Mouse (Mus musculus): ENCODE data around the gene Lrmda. TPM values are rescaled to one million over a fixed set of nuclear protein-coding genes. Genes with fewer than 3 reads are reported as not detected.

Gene Lrmda
- polyA plus RNA-seq, 1 experiment from 2014 or later: not detected

DNA sequence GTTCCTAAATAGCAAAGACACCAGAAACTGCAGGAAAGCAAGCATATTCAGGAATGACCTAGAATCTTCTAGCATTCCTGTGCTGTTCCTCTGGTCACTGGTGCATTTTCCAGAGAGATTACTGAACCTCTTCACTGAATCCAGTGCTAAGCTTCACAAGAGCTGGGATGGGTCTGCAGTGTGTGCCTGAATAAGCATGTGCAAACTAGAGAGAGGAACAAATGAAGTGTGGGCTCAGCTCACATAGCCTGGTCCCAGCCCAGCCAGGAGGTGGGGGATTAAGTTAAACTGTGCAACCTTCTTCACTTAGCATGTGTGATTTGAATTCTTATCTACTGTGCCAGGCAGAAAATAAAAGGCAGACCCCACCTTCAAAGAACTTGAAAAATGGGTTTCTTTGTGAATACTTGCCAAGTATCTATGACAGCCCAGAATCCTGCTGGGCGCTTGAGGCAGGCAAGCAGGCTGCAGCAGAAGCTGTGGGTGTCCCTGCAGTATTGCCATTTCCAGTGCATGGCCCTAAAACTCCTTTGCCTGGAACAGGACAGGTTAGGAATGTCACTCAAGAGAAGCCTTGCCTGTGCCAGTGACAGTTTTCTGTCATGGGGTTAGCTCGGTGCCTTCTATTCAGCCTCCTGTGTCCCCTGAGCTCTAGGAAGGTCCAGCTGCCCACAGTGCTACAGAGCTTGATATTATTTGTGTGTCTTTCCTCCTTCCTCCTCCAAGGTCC is 426.5 kb downstream of the Lrmda start:
- no peak overlapping the region for H3K4me2 ChIP-seq (ENCODE audit: low read length)
- DNase-seq (no peak), ATAC-seq (ENCODE audit: low FRiP score, low TSS enrichment) (no peak)
- no peak overlapping the region for H3K4me3 ChIP-seq (replicated peaks; ENCODE audit: low read depth, low read length)
- no peak overlapping the region for H3K27ac ChIP-seq (replicated peaks; ENCODE audit: low read depth, low read length)
- 79% methylated on average over 2 of the region's 2 CpGs for WGBS
- H3K36me3 ChIP-seq (ENCODE audit: control insufficient read depth, insufficient read depth, low read length): no peaks in the 10 kb centered on the region
- H3K4me1 ChIP-seq (ENCODE audit: control insufficient read depth, insufficient read depth, low read length): 0 out of 2 replicates have a peak, but pooled peaks cover 2% of the 10 kb centered on the region
- H3K9me3 ChIP-seq (ENCODE audit: control insufficient read depth, low read length): no peaks in the 10 kb centered on the region
- no peak overlapping the region for H3K9ac ChIP-seq (replicated peaks; ENCODE audit: low read length)
- peaks cover 16% of the 10 kb centered on the region for H3K27me3 ChIP-seq (ENCODE audit: control insufficient read depth, insufficient read depth, low read length)

DNA sequence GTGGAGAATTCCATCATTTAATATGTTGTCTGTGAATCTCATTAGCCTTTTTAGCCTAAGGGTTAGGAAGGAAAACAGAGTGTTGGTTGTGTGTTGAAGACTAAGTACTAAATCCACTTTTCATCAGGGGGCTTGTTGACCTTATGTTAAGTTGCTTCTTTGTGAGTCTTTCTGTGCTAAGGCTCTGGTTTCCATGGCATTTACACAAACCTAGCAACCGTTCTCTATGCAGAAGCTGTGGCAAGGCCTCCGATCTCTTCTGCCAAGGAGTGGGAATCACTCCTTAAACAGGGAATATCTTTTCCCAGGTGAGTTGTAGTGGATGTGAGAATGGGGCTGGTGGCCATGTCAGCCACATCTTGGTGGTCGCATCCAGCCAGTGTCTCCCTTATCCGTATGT is 432.1 kb downstream of the Lrmda start:
- Histone ChIP-seq H3K4me3 (replicated peaks; ENCODE audit: low read depth, low read length) (no peak overlapping the region), H3K9me3 (ENCODE audit: control insufficient read depth, low read length) (no peaks in the 10 kb centered on the region), H3K4me2 (ENCODE audit: low read length) (no peak overlapping the region), H3K27ac (replicated peaks; ENCODE audit: low read depth, low read length) (no peak overlapping the region), H3K9ac (replicated peaks; ENCODE audit: low read length) (no peak overlapping the region), H3K36me3 (ENCODE audit: control insufficient read depth, insufficient read depth, low read length) (no peaks in the 10 kb centered on the region), H3K4me1 (ENCODE audit: control insufficient read depth, insufficient read depth, low read length) (0 out of 2 replicates have a peak, but pooled peaks cover under 1% of the 10 kb centered on the region), H3K27me3 (ENCODE audit: control insufficient read depth, insufficient read depth, low read length) (peaks cover 47% of the 10 kb centered on the region)
- ATAC-seq (ENCODE audit: low FRiP score, low TSS enrichment) (no peak), DNase-seq (peak; percentile 50)
- WGBS: 57% methylated on average over 4 of the region's 4 CpGs

DNA sequence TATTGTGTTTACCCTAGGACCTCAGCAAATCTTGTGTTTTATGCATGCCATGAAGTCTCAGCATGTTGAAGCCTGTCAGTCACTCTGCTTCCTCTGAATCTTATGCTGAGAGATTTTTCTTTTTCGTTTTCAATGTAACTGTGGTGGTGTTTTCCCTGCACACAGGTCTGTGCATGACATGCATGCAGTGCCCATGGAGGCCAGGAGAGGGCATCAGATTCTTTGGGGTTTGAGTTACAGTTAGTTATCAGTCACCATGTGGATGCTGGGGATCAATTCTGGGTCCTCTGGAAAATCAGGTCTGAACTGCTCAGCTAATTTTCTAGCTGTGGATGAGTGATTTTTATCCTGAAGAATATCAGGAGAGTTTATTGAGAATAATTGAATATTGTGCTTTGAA is 444.8 kb downstream of the Lrmda start:
- Histone ChIP-seq H3K9me3 (ENCODE audit: control insufficient read depth, low read length) (no peaks in the 10 kb centered on the region), H3K27ac (replicated peaks; ENCODE audit: low read depth, low read length) (no peak overlapping the region), H3K9ac (replicated peaks; ENCODE audit: low read length) (no peak overlapping the region), H3K4me3 (replicated peaks; ENCODE audit: low read depth, low read length) (no peak overlapping the region), H3K4me1 (ENCODE audit: control insufficient read depth, insufficient read depth, low read length) (no peaks in the 10 kb centered on the region), H3K4me2 (ENCODE audit: low read length) (no peak overlapping the region), H3K27me3 (ENCODE audit: control insufficient read depth, insufficient read depth, low read length) (peaks cover 16% of the 10 kb centered on the region), H3K36me3 (ENCODE audit: control insufficient read depth, insufficient read depth, low read length) (no peaks in the 10 kb centered on the region)
- ATAC-seq (ENCODE audit: low FRiP score, low TSS enrichment) (no peak), DNase-seq (no peak)
- WGBS: 91% methylated on average over 1 of the region's 1 CpGs

DNA sequence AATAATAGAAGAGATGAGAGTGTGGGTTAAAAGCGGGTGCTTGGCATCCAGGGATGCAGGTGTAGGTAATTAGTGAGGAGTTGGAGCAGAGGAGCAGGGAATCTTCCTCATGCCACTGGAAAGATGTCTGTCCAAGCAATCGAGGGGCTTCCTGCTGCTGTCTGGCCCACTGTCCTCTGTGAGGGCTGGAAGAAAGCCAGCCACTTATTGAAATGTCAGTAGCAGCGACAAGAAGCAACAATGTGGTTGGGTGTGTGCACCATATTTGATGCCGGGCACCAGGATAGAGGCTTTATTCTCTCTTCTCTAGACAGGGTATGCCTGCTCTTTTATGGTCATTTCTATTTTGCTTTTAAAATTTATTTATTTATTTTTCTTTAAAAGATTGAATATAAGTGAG is 451.5 kb downstream of the Lrmda start:
- DNase-seq: peak; percentile 32
- H3K27ac ChIP-seq (replicated peaks; ENCODE audit: low read depth, low read length): no peak overlapping the region
- 49% methylated on average over 4 of the region's 4 CpGs for WGBS

DNA sequence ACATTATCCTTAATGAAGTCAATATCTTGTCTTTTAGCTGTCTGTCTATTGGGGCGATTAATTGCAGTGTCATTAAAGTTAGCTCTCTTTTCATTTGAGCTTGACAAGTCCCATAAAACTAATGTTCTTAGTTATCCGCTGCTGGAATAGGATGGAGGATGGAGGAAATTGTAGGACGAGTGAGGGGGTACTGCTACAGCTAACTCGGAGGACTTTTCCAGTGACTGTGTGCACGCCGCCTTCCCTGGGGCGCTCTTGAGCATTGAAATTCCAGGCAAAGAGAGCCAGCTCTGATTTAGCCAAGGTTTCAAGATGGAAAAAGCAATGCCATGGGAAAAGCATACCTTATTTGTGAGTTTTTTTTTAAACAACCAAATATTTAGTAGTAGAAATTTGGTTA is 453.9 kb downstream of the Lrmda start:
- 0 out of 2 replicates have a peak, but pooled peaks cover 3% of the 10 kb centered on the region for H3K4me1 ChIP-seq (ENCODE audit: control insufficient read depth, insufficient read depth, low read length)
- WGBS: 77% methylated on average over 7 of the region's 7 CpGs
- no peak overlapping the region for H3K4me3 ChIP-seq (replicated peaks; ENCODE audit: low read depth, low read length)
- no peak for ATAC-seq (ENCODE audit: low FRiP score, low TSS enrichment)
- H3K27ac ChIP-seq (replicated peaks; ENCODE audit: low read depth, low read length): no peak overlapping the region
- no peaks in the 10 kb centered on the region for H3K27me3 ChIP-seq (ENCODE audit: control insufficient read depth, insufficient read depth, low read length)
- H3K9me3 ChIP-seq (ENCODE audit: control insufficient read depth, low read length): no peaks in the 10 kb centered on the region
- DNase-seq: no peak
- no peak overlapping the region for H3K9ac ChIP-seq (replicated peaks; ENCODE audit: low read length)
- no peaks in the 10 kb centered on the region for H3K36me3 ChIP-seq (ENCODE audit: control insufficient read depth, insufficient read depth, low read length)
- H3K4me2 ChIP-seq (ENCODE audit: low read length): no peak overlapping the region

More for the DNA sequence above, 451.5 kb downstream of the Lrmda start:
- ATAC-seq (ENCODE audit: low FRiP score, low TSS enrichment): no peak
- Histone ChIP-seq H3K27me3 (ENCODE audit: control insufficient read depth, insufficient read depth, low read length) (no peaks in the 10 kb centered on the region), H3K9ac (replicated peaks; ENCODE audit: low read length) (no peak overlapping the region), H3K36me3 (ENCODE audit: control insufficient read depth, insufficient read depth, low read length) (no peaks in the 10 kb centered on the region), H3K4me2 (ENCODE audit: low read length) (no peak overlapping the region), H3K4me1 (ENCODE audit: control insufficient read depth, insufficient read depth, low read length) (0 out of 2 replicates have a peak, but pooled peaks cover 3% of the 10 kb centered on the region), H3K9me3 (ENCODE audit: control insufficient read depth, low read length) (no peaks in the 10 kb centered on the region), H3K4me3 (replicated peaks; ENCODE audit: low read depth, low read length) (no peak overlapping the region)

DNA sequence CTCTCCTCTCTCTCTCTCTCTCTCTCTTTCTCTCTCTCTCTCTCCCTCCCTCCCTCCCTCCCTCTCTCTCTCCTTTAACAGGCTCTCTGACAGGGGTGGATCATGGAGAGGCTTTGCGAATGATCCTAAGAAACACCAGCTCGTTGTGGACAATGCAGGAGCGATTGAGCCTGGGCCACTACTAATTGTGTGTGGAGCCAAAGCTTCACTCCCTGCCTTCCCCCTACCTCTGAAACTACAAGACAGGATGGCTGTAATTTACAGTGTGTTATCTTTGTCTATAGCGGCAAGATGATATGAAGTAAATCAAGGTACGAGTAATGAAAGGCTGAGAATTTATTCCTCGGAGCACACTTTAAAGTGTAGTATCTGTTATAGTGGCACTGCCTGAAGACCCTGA is 454.5 kb downstream of the Lrmda start:
- H3K9ac ChIP-seq (replicated peaks; ENCODE audit: low read length): no peak overlapping the region
- H3K4me1 ChIP-seq (ENCODE audit: control insufficient read depth, insufficient read depth, low read length): 0 out of 2 replicates have a peak, but pooled peaks cover 3% of the 10 kb centered on the region
- H3K27me3 ChIP-seq (ENCODE audit: control insufficient read depth, insufficient read depth, low read length): no peaks in the 10 kb centered on the region
- ATAC-seq (ENCODE audit: low FRiP score, low TSS enrichment) (no peak), DNase-seq (no peak)
- no peak overlapping the region for H3K4me2 ChIP-seq (ENCODE audit: low read length)
- no peaks in the 10 kb centered on the region for H3K9me3 ChIP-seq (ENCODE audit: control insufficient read depth, low read length)
- no peaks in the 10 kb centered on the region for H3K36me3 ChIP-seq (ENCODE audit: control insufficient read depth, insufficient read depth, low read length)
- H3K4me3 ChIP-seq (replicated peaks; ENCODE audit: low read depth, low read length): no peak overlapping the region
- no peak overlapping the region for H3K27ac ChIP-seq (replicated peaks; ENCODE audit: low read depth, low read length)
- WGBS: 73% methylated on average over 6 of the region's 6 CpGs

DNA sequence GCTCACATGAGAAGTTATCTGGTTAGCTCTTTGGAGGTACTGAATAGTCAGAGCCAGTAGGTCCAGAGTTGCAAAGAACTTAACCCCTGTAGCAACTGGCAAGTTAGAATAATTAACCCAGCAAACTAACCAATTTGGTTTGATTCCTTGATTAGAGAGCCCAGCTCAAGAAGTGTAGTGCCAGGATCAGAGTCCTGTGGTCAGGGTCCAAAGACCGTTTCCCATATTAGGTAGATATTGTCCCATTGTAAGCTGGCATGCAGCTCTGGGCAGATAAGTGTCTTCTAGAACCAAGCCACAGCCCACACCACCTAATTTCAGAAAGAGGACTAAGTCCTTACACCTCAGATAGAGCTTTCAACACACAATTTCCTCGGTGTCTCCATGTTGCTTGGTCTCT is 473.8 kb downstream of the Lrmda start:
- H3K9me3 ChIP-seq (ENCODE audit: control insufficient read depth, low read length): no peaks in the 10 kb centered on the region
- H3K9ac ChIP-seq (replicated peaks; ENCODE audit: low read length): no peak overlapping the region
- H3K4me3 ChIP-seq (replicated peaks; ENCODE audit: low read depth, low read length): no peak overlapping the region
- no peaks in the 10 kb centered on the region for H3K36me3 ChIP-seq (ENCODE audit: control insufficient read depth, insufficient read depth, low read length)
- WGBS: 96% methylated on average over 2 of the region's 2 CpGs
- H3K4me1 ChIP-seq (ENCODE audit: control insufficient read depth, insufficient read depth, low read length): peaks cover 8% of the 10 kb centered on the region; the same call in 1 of the 2 replicates
- no peak overlapping the region for H3K27ac ChIP-seq (replicated peaks; ENCODE audit: low read depth, low read length)
- ATAC-seq (ENCODE audit: low FRiP score, low TSS enrichment): no peak
- H3K4me2 ChIP-seq (ENCODE audit: low read length): no peak overlapping the region
- no peak for DNase-seq
- H3K27me3 ChIP-seq (ENCODE audit: control insufficient read depth, insufficient read depth, low read length): no peaks in the 10 kb centered on the region

DNA sequence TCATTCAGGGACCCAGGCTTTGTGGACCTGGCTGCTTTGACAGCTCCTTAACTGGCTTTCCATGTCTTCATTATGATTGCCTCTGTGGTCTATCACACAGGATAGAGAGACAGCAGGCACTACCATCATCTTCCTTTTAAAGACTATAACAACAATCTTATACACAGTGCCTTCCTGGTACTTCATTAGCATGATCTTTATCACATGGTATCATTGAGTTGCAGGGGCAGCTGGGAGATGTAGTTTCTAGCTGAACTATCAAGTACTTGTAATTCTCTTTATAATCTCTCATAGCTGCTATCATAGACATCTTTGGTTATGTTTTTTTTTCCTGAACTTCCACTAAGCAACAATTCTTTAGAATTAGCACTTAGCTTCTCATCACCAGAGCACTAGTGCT is 474.8 kb downstream of the Lrmda start:
- H3K27me3 ChIP-seq (ENCODE audit: control insufficient read depth, insufficient read depth, low read length): no peaks in the 10 kb centered on the region
- ATAC-seq (ENCODE audit: low FRiP score, low TSS enrichment): no peak
- H3K4me1 ChIP-seq (ENCODE audit: control insufficient read depth, insufficient read depth, low read length): peaks cover 8% of the 10 kb centered on the region; the same call in 1 of the 2 replicates
- DNase-seq: peak; percentile 52
- no peak overlapping the region for H3K4me3 ChIP-seq (replicated peaks; ENCODE audit: low read depth, low read length)
- no peak overlapping the region for H3K9ac ChIP-seq (replicated peaks; ENCODE audit: low read length)
- H3K27ac ChIP-seq (replicated peaks; ENCODE audit: low read depth, low read length): no peak overlapping the region
- H3K9me3 ChIP-seq (ENCODE audit: control insufficient read depth, low read length): no peaks in the 10 kb centered on the region
- H3K4me2 ChIP-seq (ENCODE audit: low read length): no peak overlapping the region
- no peaks in the 10 kb centered on the region for H3K36me3 ChIP-seq (ENCODE audit: control insufficient read depth, insufficient read depth, low read length)

DNA sequence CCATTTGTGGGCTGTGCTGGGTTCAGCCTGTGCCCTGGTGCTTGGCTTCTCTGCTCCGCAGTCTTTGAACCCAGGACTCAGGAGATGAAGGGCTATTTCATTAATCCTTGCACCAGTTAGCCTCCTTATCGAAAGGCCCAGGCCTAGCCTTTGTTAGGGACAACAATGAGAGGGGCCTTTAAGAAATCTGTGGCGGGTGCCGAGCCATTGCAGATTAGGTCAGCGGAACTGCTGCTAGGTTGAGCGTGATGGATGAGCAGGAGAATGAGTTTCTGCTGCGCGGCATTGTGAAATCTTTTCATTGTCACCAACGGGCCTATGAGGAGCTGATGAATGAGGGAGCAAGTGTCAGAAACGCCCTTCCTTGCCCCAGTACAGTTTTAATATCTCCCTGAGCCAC is 475.4 kb downstream of the Lrmda start:
- Histone ChIP-seq H3K4me2 (ENCODE audit: low read length) (no peak overlapping the region), H3K4me3 (replicated peaks; ENCODE audit: low read depth, low read length) (no peak overlapping the region), H3K27me3 (ENCODE audit: control insufficient read depth, insufficient read depth, low read length) (no peaks in the 10 kb centered on the region), H3K9me3 (ENCODE audit: control insufficient read depth, low read length) (no peaks in the 10 kb centered on the region), H3K27ac (replicated peaks; ENCODE audit: low read depth, low read length) (no peak overlapping the region), H3K9ac (replicated peaks; ENCODE audit: low read length) (no peak overlapping the region), H3K36me3 (ENCODE audit: control insufficient read depth, insufficient read depth, low read length) (no peaks in the 10 kb centered on the region), H3K4me1 (ENCODE audit: control insufficient read depth, insufficient read depth, low read length) (peaks cover 8% of the 10 kb centered on the region; the same call in 1 of the 2 replicates)
- ATAC-seq (ENCODE audit: low FRiP score, low TSS enrichment): no peak
- WGBS: 5% methylated on average over 10 of the region's 10 CpGs
- DNase-seq: peak; percentile 38

All from midbrain, embryonic 14.5 days (tissue).